Mouse (Mus musculus): Measurements from ENCODE around the gene Hdhd5.

Gene Hdhd5

DNA sequence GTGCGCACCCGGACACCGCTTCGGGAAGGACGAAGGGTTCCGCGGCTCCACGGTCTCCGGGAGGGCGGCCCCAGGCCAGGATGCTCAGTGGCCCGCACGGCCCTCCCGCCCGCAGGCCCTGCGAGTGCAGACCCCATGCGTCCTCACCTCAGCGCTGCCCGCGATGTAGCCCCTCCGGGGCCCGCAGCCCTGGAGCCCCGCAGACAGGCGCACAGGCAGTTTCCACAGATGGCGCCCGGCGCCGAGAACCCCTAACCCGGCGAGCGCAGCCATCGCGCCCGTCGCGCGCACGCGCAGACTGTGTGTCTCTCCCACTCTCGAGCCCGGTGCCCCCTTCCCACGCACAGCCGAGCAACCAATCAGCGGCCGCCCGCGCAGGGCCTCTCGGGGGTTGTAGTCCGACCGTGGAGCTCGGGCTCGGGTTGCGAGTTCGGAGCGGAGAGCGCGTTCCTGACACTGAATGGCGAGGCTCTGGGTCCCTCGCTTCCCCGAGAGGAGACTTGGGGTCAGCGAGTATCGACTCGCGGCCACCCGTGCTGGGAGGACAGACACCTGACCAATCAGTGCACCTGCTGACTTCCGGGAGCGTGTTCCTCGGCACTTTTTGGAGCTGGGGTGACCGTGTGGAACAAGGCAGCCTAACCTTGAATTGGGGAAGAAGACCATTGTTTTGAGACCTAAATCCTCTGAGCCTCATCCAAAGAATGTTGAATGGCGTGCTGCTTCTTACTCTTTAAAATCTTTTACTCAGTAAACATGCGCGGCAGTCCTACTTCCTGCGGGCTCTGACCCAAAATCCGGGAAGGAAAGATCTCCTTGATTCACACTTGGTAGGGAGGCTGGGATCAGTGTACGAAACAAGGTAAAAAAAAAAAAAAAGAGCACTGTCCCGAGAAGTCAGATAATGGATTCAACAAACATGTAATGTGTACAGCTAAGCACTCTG, at the start of gene Hdhd5:
TSS of gene Hdhd5 (minus strand) at position 300 of the 946 bp plus-strand sequence.
- in situ Hi-C loops (cut with MboI, MseI): no loop called here

DNA sequence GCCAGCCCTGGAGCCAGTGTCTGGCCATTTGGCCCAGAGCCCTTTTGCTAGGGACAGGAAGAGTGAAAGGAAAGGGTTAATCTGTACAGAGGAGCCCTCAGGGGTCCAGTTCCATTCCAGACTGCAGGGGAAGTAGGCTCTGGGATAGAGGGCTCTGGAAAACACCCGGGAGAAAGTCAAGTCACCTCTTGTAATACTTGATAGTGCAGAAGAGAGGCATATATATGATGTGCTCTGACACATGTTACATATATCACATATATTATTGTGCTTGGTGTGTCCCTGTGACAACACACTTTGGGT, 49.5 kb upstream of the Hdhd5 start:
- in situ Hi-C loops (cut with MboI, MseI): loop anchor here in 1 of 2 experiments (5.0 kb wide), 1 partner anchor 282 kb away; no protein-coding TSS in a partner anchor

DNA sequence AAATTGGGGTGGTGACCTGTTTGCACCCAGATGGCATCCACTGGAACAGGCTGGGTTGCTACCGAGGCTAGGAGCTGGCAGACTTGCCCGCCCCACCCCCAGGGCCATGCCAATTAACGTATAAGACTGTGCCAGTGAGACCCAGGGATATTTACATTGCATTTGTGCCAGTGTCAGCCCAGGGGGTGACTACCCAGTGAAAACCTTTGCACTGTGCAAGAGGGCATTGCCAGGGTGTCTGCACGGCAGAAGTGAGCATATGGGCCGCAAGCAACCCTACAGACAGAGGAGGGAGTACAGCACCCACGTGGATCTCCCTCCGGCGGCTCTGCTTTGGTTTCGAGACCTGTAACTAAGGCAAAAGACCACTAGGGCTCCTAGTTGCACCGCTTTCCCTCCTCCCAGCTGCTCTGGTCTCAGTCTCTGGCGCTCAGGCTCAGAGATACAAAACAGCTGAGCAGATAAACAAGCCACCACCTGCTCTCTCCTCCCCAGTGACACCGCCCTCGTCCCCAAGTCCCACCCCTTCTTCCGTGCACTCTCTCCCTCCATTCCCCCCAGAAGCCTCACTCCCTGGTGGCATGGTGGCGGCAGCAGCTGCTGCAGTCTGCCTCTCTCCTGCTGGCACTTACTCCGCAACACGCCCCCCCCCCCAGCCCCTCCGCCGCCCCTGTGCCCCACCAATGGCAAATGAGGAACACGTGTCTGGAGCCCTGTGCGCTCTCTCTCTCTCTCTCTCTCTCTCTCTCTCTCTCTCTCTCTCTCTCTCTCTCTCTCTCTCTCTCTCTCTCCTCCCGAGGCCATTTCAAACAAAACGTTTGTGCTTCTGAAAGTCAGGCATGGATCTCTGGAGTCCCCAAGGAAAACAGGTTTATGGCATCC, 49.0 kb upstream of the Hdhd5 start:
- in situ Hi-C loops (cut with MboI, MseI): loop anchor here in 1 of 2 experiments (5.0 kb wide), 1 partner anchor 282 kb away; no protein-coding TSS in a partner anchor

DNA sequence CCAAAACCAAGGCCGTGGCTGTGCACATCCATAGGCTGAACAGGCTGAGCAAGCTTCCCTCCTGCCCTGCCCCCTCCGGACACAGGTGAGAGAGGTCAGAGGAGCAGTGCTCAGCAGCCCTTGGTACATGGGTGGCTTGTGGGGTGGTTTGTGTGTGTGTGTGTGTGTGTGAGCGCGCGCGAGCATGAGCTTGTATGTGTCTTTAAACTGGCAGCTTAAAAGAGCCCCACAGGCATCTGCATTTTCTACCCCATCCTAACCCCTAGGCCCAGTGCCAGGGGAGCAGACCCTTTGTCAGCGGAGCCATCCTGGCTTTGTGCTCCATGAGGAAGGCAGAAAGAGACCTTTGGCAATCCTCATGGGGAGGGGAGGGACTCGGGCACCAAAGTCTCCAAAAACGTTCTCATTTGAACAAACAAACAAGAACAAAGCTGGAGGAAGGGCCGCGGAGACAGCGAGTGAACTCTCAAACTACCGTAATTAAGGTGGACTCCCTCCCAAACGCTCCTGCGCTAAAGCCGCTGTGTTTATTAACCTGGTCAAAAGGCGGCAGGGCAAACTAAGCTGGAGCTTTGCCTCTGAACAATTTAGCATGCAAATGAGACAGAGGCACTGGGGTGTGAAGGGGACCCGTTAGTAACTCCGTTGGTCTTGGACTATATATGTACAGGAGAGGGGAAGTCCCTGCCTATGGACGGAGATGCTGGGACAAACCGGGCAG, 48.2 kb upstream of the Hdhd5 start:
- in situ Hi-C loops (cut with MboI, MseI): no loop called here

DNA sequence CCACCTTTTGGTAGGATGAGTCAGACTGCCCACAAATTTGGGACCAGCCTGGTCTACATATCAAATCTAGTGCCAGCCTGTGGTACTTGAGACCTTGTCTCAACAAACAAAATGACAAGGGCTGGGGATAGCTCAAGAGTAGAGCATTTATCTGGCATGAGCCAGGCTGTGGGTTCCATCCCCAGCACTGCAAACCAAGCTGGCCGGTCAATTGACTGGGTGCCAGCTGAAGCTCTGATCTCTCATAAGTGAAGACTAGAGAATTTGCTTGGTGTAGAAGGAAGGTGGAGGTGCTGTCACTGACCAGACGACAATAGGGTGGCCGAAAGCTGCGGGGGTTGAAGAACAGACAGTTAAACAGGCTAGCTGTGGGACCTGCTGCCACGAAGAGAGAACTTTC, 47.4 kb upstream of the Hdhd5 start:
- in situ Hi-C loops (cut with MboI, MseI): no loop called here

DNA sequence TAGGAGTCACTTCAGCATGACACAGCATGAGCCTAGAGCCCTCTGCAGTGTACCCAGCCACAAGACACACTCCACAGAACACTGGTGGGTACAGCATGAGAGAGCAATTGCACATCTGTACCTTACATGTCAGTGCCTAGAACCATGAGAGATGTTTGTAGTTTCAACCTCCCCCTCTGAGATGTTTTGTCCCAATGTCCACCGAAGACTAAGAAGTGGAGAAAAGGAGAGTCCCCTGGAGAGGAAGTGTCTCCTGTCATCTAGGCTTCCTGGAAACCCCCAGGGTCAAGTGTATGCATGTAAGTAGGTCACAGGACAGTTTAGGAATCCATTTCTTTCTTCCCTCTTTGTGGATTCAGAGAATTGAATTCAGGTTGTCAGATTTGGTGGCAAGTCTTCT, 41.3 kb upstream of the Hdhd5 start:
- in situ Hi-C loops (cut with MboI, MseI): no loop called here

DNA sequence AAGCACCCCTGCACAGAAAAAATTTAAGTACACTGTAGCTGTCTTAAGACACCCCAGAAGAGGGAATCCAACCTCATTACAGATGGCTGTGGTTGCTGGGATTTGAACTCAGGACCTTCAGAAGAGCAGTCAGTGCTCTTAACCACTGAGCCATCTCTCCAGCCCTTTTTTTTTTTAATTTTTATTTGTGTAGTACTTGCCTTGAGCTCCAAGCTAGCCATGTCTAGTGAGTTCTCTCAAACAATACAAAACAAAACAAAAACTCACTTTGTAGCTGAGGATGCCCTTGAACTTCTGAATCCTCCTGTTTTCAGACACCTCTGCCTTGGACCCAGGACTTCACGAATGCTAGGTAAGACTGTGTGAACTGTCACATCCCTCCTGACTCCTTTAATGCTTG, 37.1 kb upstream of the Hdhd5 start:
- in situ Hi-C loops (cut with MboI, MseI): no loop called here

DNA sequence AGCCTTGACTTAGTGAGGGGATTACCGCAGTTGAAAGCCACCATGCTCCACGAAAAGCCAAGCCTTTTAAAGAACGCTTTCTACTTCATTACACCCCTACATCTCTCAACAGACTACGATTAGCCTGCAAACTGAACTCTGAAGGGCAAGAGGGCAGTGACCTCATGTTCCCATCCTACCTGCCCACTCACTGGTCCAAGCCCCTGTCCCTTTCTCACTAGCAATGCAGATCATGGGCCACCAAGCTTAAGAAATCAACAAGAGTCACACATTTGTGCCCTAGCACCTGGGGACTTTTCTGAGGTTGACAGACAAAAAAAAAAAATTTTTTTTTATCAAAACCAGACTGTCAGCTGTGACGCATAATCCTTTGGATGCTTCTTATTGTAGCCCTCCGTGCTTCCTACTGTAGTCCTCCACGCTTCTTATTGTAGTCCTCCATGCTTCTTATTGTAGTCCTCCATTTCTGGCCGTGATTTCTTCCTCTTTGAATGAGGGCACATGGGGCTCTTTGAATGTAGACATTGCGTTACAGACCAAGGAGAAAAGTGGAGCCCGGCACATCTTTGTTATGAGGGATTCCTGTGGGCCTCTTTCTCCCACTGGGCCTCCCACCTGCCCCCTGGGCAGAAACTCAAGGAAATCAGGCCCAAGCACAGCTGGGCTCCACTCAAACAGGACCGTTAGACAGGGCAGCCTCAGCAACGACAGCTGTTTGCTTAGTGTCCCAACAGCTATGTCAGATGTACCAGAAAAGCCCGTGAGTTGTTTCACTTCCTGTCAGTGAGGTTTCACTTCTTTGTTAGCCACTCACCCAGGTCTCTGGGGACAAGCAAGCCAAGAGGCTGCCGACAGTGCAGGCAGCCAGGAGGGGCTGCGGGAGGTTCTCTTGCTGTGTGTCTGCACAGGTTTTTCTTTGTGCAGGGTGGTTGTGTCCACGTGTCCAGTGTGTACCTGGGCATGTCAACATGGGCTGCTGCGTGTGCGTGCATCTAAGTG, 36.1 kb upstream of the Hdhd5 start:
- in situ Hi-C loops (cut with MboI, MseI): no loop called here

DNA sequence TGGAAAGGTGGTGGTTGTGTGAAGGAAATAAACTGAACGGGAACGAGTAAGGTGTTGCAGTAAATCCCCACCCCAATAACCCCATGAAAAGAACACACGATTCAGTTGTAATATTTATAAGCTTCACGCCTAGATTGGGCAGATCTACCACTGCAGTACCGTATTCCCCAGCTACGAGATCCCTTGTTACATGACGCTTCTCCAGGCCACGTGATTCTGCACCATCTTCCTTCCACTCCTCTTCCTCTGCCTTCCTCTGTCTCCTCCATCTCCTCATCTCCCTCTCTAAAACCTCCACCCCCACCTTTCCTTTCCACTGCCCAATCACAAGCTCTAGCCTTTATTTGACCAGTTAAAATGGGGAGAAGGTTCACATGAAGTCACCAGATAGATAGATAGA, 25.5 kb upstream of the Hdhd5 start:
- in situ Hi-C loops (cut with MboI, MseI): no loop called here

DNA sequence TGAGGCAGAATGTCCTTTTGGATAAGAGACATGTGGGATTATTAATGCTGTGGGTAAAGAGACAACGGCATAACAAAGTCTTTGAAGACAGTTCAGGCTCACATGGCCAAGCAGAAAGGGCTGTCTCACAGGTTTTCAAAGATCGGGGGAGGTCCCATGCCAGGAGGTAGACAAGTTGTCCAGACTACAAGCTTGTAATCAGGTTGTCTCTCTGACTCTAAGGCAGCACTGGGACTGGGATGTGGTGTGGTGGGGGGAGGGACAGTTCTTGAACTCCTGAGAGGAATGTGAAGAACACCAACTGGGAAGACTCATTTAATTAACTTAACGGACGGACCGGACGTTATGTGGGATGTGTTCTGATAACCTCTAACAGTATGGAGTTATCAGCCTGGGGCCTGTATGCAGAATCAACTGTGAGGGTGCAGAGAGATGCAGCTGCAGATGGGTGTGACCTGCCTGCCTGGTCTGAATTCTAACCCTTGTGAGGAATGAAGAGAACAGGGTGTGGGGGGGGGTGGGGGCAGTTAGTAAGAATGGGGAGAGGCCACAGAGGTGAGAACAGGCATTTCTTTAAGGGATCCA, 25.0 kb upstream of the Hdhd5 start:
- in situ Hi-C loops (cut with MboI, MseI): no loop called here

DNA sequence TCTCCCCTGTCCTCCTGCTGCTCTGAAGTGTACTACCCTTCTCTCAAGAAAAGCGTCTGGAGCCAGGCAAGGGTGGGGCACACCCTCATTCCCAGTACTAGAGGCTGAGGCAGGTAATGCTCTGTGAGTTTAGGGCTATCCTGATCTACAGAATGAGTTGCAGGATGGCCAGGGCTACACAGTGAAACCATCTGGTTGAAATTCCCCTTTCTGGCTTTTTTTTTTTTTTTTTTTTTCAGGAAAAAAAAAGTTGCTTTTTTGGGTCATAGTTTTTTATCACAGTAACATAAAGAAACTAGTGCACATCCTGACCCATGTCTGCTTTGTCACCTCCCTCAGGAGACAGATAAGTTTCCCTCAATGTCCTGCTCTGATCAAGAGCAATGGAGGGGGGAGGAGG, 24.0 kb upstream of the Hdhd5 start:
- in situ Hi-C loops (cut with MboI, MseI): no loop called here

DNA sequence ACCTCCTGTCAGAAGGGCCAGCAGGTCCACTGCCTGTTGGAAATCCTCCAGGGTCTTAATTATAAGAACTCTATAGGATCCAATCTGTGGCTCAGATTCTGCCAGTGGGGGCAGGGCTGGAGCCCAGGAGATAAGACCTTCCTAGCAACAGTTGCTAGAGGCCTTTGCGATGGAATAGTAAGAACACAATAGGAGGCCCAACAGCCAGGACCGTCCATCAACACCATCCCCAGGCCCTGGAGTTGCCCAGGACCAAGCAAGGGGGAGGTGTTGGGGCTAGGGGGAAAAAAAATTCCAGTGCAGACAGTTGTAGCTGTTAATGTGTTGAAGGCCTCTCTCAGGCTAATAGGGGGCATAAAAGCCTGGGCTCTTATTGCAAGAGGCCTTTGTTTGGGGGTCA, 19.1 kb upstream of the Hdhd5 start:
- in situ Hi-C loops (cut with MboI, MseI): loop anchor here in 1 of 2 experiments (5.0 kb wide), 1 partner anchor 92 kb away; no protein-coding TSS in a partner anchor

DNA sequence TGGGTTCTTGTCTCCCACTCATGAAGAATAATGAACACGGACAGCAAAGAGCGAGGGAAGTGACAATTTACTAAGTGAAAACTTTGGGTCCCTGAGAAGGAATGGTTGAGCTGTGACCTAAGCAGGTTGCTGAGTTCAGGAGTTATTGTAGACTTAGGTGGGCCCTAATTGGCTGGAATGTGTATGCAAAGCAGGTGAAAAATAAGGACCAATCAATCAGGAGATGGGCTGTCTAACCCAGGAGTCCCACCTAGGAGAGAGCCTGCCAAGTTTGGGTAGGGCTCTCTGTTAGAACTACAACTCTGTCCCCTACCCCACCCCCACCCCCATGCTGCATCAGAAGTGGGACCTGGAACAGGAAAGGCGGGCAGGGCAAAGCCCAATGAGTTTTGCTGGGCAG, 17.5 kb upstream of the Hdhd5 start:
- in situ Hi-C loops (cut with MboI, MseI): no loop called here

DNA sequence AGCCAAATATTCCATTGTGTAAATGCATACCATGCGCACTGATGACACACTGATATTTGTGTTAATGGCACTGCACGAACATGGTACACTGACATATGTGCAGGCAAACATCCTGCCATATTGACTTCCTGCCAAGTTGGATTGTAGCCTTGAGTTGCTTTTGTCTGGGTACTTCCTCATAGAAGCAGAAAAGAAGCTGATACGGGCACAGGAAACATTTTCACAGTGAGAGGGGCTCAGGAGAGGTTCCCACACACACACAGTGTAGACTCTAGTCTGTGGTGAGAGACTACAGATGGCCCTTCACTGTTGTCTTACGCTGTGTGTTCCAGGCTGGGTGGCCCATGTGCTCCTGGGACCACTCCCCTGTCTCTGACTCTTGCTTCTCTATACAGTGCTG, 15.9 kb upstream of the Hdhd5 start:
- in situ Hi-C loops (cut with MboI, MseI): no loop called here

DNA sequence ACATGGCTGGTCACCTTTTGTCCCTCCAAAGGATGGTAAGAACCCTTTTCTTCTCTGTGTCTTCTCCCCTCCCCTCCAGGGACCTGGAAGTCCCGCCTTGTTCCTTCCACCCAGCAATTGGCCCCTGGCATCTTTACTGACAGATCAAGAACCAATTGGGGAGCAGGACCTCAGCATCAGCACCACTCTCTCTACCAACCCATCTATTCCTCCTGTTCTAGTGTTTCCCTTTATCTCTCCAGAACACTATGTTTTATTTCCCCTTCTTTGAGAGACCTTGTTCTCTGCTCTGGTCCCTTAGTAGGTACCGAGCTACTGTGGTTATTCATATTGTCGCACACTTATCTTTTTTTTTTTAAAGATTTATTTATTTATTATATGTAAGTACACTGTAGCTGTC, 15.2 kb upstream of the Hdhd5 start:
- in situ Hi-C loops (cut with MboI, MseI): no loop called here

DNA sequence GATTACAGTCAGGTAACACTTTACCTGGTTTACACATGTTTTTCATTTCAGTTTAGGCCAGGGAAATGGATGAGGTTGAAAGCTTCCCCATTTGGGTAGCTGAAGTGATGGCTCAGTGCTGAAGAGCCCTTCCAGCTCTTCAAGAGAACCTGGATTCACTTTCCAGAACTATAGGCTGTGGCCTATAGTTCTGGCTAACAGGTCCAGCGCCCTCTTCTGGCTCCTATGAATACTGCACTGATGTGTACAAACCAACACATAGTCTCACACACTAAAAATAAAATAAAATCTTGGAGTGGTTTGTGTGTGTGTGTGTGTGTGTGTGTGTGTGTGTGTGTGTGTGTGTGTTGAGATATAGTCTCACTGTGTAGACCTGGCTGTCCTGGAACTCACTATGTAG, 10.9 kb upstream of the Hdhd5 start:
- in situ Hi-C loops (cut with MboI, MseI): no loop called here

DNA sequence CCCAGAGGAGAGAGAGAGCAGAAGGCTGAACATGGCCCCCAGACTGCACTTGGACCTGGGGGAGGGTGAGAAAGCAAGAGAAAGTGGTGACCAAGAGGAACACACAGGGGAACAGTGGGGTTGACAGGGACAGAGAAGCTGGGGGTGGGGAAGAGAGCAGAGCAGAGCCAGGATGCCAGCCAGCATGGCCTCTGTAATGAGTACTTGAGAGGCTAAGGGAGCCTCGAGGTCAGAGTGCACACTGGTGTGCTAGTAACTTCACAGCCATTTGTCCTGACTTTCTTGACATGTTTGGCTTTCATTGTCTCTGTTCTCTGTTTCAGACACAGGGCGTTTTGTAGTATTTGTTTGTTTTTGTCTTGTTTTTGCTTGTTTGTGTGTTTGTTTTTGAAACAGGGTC, 10.3 kb upstream of the Hdhd5 start:
- in situ Hi-C loops (cut with MboI, MseI): no loop called here

DNA sequence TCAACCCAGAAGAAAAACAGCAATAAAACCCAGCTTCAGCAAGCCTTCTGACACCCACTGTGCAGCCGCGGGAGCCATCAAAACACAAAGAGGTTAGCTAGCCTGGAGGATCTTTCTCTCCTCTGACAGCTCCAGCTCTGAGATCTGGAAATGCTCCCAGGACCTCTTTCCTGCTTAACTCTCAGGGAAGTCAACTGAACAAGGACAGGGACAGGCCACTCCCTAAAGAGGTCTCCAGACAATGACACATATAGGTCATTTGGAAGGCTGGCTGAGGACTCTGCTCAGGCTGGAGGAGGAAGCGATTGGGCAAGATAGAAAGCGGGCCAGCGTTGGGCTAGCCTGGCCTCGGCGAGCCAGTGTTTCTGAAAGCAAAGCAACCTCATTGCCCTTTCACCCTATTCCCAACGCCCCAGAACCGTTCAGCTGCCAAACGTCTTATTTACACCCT, 8.7 kb upstream of the Hdhd5 start:
- in situ Hi-C loops (cut with MboI, MseI): no loop called here

DNA sequence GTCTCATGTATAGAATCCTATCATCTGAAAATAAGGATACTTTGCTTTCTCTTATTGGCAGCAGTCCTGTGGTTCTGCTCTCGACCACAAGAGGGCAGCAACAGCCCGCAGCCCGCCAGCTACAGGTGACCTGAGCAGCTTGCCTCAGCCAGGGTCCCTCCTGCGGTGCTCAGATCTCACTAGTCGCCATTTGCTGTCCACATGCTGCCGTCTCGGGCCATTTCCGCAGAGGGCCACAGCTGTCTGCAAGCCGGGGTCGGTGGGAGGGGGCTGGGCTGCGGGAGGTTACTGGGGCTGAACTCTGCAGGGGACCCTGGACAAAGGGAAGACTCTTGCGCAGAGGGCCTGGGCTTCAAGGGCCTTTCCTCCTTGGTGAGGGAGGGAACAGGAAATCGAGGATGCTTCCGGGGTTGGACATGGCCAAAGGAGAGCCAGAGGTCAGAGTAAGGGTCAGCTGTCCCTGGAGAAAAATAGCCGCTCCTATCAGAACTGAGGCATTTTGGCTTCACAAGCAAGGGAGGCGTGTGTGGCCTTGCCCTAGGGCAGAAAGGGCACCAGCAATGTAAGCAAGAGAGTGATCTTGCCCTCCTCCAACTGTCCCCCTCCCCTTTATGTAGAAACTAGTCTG, 8.1 kb upstream of the Hdhd5 start:
- in situ Hi-C loops (cut with MboI, MseI): no loop called here

DNA sequence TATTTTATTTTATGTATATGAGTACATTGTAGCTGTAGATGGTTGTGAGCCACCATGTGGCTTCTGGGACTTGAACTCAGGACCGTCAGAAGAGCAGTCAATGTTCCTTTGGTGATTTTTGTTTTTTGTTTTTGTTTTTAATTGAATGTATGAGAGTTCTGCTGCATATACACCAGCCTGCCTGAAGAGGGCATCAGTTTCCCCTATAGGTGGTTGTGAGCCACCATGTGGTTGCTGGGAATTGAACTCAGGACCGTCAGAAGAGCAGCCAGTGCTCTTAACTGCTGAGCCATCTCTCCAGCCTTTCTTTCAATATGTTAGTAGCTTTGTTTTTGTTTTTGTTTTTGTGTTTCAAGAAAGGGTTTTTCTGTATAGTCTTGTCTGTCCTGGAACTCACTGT, 5.2 kb upstream of the Hdhd5 start:
- in situ Hi-C loops (cut with MboI, MseI): no loop called here

Data from T-helper 17 cell (primary cell).